Mouse (Mus musculus) G1E (cell line): ENCODE results near the gene Hist1h2bj. TPM values are rescaled to one million over a fixed set of nuclear protein-coding genes. Genes with fewer than 3 reads are reported as not detected.

Experiments used
- ATAC-seq: 2 replicates; pipeline ENCODE4 v1.8.0; 2016; ENCODE audit warnings: mild to moderate bottlenecking; ENCODE audit not compliant: insufficient number of reproducible peaks, poor library complexity, low FRiP score, severe bottlenecking; ENCODE audit errors: extremely low read depth
- DNase-seq: peaks from one replicate; pipeline ENCODE4 v3.0.0; 2012; ENCODE audit warnings: low spot score
- H3K27me3 ChIP-seq: 2 replicates; pipeline ENCODE4 v1.6.1; 2012; ENCODE audit warnings: mild to moderate bottlenecking, low read length, inconsistent platforms; ENCODE audit not compliant: insufficient read depth
- H3K36me3 ChIP-seq: replicated peaks from 2 replicates; pipeline ENCODE3; 2012; ENCODE audit warnings: mild to moderate bottlenecking, inconsistent platforms
- H3K4me1 ChIP-seq: 2 replicates; pipeline ENCODE4 v1.6.1; 2012; ENCODE audit warnings: low read depth, low read length, inconsistent platforms, mixed read lengths; ENCODE audit not compliant: insufficient read depth
- H3K4me3 ChIP-seq: 2 replicates; pipeline ENCODE4 v1.5.1; 2012; ENCODE audit warnings: low read depth, mild to moderate bottlenecking, inconsistent platforms, low read length, moderate library complexity, mixed read lengths
- H3K9me3 ChIP-seq: replicated peaks from 2 replicates; pipeline ENCODE4 v1.6.1; 2012; ENCODE audit warnings: inconsistent platforms
- CTCF ChIP-seq: IDR thresholded peaks from 2 replicates; pipeline ENCODE4 v1.5.1; 2012; ENCODE audit warnings: low read depth, low read length, inconsistent platforms, mixed read lengths
- GATA1 ChIP-seq: IDR thresholded peaks from 2 replicates; pipeline ENCODE4 v1.6.1; 2012; ENCODE audit warnings: borderline replicate concordance, low read length, inconsistent platforms, mixed read lengths
- GATA2 ChIP-seq: IDR thresholded peaks from 2 replicates; pipeline ENCODE4 v1.6.1; 2012; ENCODE audit warnings: low read depth, low read length, inconsistent platforms, borderline replicate concordance
- POLR2AphosphoS5 ChIP-seq: IDR thresholded peaks from 2 replicates; pipeline ENCODE4 v1.6.1; 2012; ENCODE audit warnings: low read depth, low read length, inconsistent platforms; ENCODE audit not compliant: insufficient replicate concordance
- TAL1 ChIP-seq: conservative IDR thresholded peaks from 2 replicates; pipeline ENCODE4 v1.6.1; 2012; ENCODE audit warnings: low read depth, low read length, inconsistent platforms, mixed read lengths
- polyA plus RNA-seq: library from polyadenylated mRNA; stranded (reverse); fragments of >175 nt; gene quantifications from 2 replicates; pipeline ENCODE4 v1.2.3, GENCODE M21; 2012
- total RNA-seq, 2 experiments: library from RNA; stranded (forward) in 1 of 2; stranded (reverse) in 1 of 2; fragments of 200-1000 nt in 1 of 2; fragments of >200 nt in 1 of 2; fragmentation: Nextera tagmentation in 1 of 2; gene quantifications; 2 replicates each; pipeline ENCODE4 v1.2.3; 2014 to 2017

Gene Hist1h2bj
- total and polyA plus RNA-seq, 3 experiments: 10.5 to 205 (median 49.5) TPM

- peaks cover 91% of the 10 kb centered on the region for H3K27me3 ChIP-seq
- ATAC-seq (peak; percentile 55; the same call in 1 of the 2 replicates), DNase-seq (no peak)
- H3K4me1 ChIP-seq: peaks cover 36% of the 10 kb centered on the region
- H3K36me3 ChIP-seq: no peaks in the 10 kb centered on the region
- peak overlapping the region; percentile 70 for H3K4me3 ChIP-seq
- TF ChIP-seq GATA1 (no peak), POLR2AphosphoS5 (no peak), TAL1 (no peak)
- H3K9me3 ChIP-seq: no peaks in the 10 kb centered on the region
Observed at GRCm38 (mm10) chr13:22005605-22006333, 37.2 kb upstream of the Hist1h2bj start.

GRCm38 (mm10) chr13:22006334-22007120 lies 36.5 kb upstream of the Hist1h2bj start:
- no peaks in the 10 kb centered on the region for H3K9me3 ChIP-seq
- TF ChIP-seq TAL1 (no peak), CTCF (no peak), GATA2 (no peak), GATA1 (no peak), POLR2AphosphoS5 (no peak)
- H3K36me3 ChIP-seq: no peaks in the 10 kb centered on the region
- no peak for ATAC-seq
- H3K27me3 ChIP-seq: peaks cover 90% of the 10 kb centered on the region
- no peak for DNase-seq
- H3K4me3 ChIP-seq: peak overlapping the region; percentile 70
- peaks cover 30% of the 10 kb centered on the region for H3K4me1 ChIP-seq

GRCm38 (mm10) chr13:22007121-22007510 lies 35.9 kb upstream of the Hist1h2bj start:
- Histone ChIP-seq H3K27me3 (peaks cover 87% of the 10 kb centered on the region), H3K4me3 (no peak overlapping the region), H3K36me3 (no peaks in the 10 kb centered on the region), H3K4me1 (peaks cover 24% of the 10 kb centered on the region), H3K9me3 (no peaks in the 10 kb centered on the region)
- TF ChIP-seq POLR2AphosphoS5 (no peak), GATA1 (no peak), TAL1 (no peak), GATA2 (no peak)
- no peak for DNase-seq
- ATAC-seq: no peak

GRCm38 (mm10) chr13:22007872-22008271 lies 35.1 kb upstream of the Hist1h2bj start:
- ATAC-seq (no peak), DNase-seq (no peak)
- Histone ChIP-seq H3K27me3 (peaks cover 79% of the 10 kb centered on the region), H3K4me3 (no peak overlapping the region), H3K4me1 (peaks cover 21% of the 10 kb centered on the region), H3K9me3 (no peaks in the 10 kb centered on the region), H3K36me3 (no peaks in the 10 kb centered on the region)
- TF ChIP-seq CTCF (no peak), TAL1 (no peak), GATA2 (no peak), GATA1 (no peak), POLR2AphosphoS5 (no peak)

- TF ChIP-seq CTCF (no peak), GATA2 (no peak), GATA1 (no peak), POLR2AphosphoS5 (no peak), TAL1 (no peak)
- Histone ChIP-seq H3K4me1 (peaks cover 21% of the 10 kb centered on the region), H3K9me3 (no peaks in the 10 kb centered on the region), H3K4me3 (no peak overlapping the region), H3K36me3 (no peaks in the 10 kb centered on the region), H3K27me3 (peaks cover 71% of the 10 kb centered on the region)
- ATAC-seq: no peak
- DNase-seq: no peak
Observed at GRCm38 (mm10) chr13:22008707-22009106, 34.3 kb upstream of the Hist1h2bj start.

GRCm38 (mm10) chr13:22009642-22010041 lies 33.4 kb upstream of the Hist1h2bj start, which contains the start of gene Prss16:
Gene Prss16, minus strand, starts transcription at chr13:22009742.
- H3K9me3 ChIP-seq: no peaks in the 10 kb centered on the region
- H3K36me3 ChIP-seq: no peaks in the 10 kb centered on the region
- no peak for TF ChIP-seq GATA1
- TF ChIP-seq GATA2: no peak
- no peak for TF ChIP-seq TAL1
- TF ChIP-seq POLR2AphosphoS5: no peak
- no peak for TF ChIP-seq CTCF
- no peak within 1 kb of the TSS for H3K4me3 ChIP-seq
- H3K27me3 ChIP-seq: peaks cover 67% of the 10 kb centered on the region
- DNase-seq (no peak), ATAC-seq (no peak)
- peaks cover 26% of the 10 kb centered on the region for H3K4me1 ChIP-seq
